Mouse (Mus musculus): ENCODE data around the gene Mlf2. TPM values are rescaled to one million over a fixed set of nuclear protein-coding genes. Genes with fewer than 3 reads are reported as not detected.

Gene Mlf2
- polyA plus RNA-seq, 1 experiment = 403 TPM

DNA sequence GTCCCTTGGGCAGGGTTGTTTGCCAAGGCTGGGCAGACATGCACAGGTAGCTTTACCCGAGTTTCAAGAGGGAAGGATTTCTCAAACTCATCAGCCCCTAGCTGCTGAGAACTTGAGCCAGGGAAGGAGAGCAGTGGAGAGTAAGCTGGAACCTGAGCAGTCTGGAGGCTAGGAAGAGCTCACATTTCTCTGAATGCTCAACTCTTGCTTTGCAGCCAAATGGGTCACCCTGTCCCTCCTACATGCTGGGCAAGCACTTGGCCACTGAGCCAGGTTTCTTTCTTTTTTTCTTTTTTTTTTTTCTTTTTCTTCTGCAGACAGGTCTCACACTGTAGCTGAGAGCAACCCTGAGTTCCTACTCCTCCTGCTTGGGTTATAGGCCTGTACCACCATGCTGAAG, 5.5 kb downstream of the Mlf2 start:
- H3K27ac ChIP-seq (ENCODE audit: insufficient read depth, low read depth, low read length) = no peak overlapping the region
- 61% methylated on average over 1 of the region's 1 CpGs for WGBS
- no peaks in the 10 kb centered on the region for H3K27me3 ChIP-seq (replicated peaks; ENCODE audit: control insufficient read depth, insufficient read depth, low read length)
- no peak for TF ChIP-seq POLR2A (IDR thresholded peaks at IDR 0.05; ENCODE audit: low read depth, low read length)
- no peak for TF ChIP-seq CTCF (conservative IDR thresholded peaks at IDR 0.05; ENCODE audit: insufficient read depth, insufficient read length, low read depth, low read length)
- H3K4me1 ChIP-seq (ENCODE audit: control insufficient read depth, insufficient read depth, low read length) = peaks cover 9% of the 10 kb centered on the region; the same call in 1 of the 2 replicates
- no peak for DNase-seq
- no peak overlapping the region for H3K4me3 ChIP-seq (ENCODE audit: insufficient read depth, low read depth, low read length)
- peaks cover 3% of the 10 kb centered on the region; the same call in 1 of the 2 replicates for H3K36me3 ChIP-seq (ENCODE audit: control insufficient read depth, insufficient read depth, low read length)

DNA sequence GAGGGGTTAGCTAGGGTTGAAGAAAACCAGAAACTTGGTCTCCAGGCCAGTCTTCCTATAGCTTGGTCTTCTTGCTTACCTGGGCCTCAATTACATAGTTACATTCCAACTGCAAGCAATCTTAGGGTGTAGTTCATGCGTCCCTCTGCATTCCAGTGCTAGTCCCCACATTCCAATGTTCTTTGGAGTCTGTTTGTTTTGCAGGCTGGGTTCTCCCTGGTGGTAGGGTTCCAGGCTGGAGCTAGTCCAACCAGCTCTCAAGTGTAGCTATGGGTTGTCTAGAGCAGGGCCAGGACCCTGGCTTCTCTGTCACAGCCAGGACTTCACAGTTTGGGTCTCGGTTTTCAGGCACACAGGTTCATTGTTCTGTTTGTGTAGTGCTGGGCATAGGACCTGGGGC, 6.3 kb downstream of the Mlf2 start:
- H3K27me3 ChIP-seq (replicated peaks; ENCODE audit: control insufficient read depth, insufficient read depth, low read length) = no peaks in the 10 kb centered on the region
- H3K4me1 ChIP-seq (ENCODE audit: control insufficient read depth, insufficient read depth, low read length) = peaks cover 4% of the 10 kb centered on the region; the same call in 1 of the 2 replicates
- TF ChIP-seq CTCF (conservative IDR thresholded peaks at IDR 0.05; ENCODE audit: insufficient read depth, insufficient read length, low read depth, low read length) = no peak
- TF ChIP-seq POLR2A (IDR thresholded peaks at IDR 0.05; ENCODE audit: low read depth, low read length) = no peak
- no peak overlapping the region for H3K27ac ChIP-seq (ENCODE audit: insufficient read depth, low read depth, low read length)
- WGBS = 69% methylated on average over 2 of the region's 2 CpGs
- peaks cover 3% of the 10 kb centered on the region; the same call in 1 of the 2 replicates for H3K36me3 ChIP-seq (ENCODE audit: control insufficient read depth, insufficient read depth, low read length)
- no peak overlapping the region for H3K4me3 ChIP-seq (ENCODE audit: insufficient read depth, low read depth, low read length)
- DNase-seq = no peak

DNA sequence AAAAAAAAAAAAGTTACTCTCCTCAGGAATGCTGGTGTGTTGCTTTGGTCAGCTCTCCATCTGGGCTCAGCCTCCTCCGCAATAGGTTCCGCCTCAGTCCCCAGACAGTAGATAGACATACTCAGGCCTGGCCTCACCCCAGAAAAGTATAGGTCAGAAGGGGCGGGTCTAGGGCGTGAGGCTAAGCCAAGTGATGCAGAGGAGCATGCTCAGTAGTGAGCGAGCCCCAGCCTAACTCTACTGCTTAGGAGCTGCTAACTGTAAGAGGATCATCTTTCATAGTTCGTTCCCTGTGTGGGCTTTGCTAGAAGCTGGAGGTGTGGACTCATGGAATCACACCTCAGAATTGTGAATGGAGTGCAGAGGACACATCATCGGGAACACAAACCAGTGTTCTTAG, 7.4 kb downstream of the Mlf2 start:
- 92% methylated on average over 7 of the region's 7 CpGs for WGBS
- Histone ChIP-seq H3K27me3 (replicated peaks; ENCODE audit: control insufficient read depth, insufficient read depth, low read length) (no peaks in the 10 kb centered on the region), H3K36me3 (ENCODE audit: control insufficient read depth, insufficient read depth, low read length) (peaks cover 3% of the 10 kb centered on the region; the same call in 1 of the 2 replicates), H3K4me3 (ENCODE audit: insufficient read depth, low read depth, low read length) (no peak overlapping the region), H3K4me1 (ENCODE audit: control insufficient read depth, insufficient read depth, low read length) (peaks cover 4% of the 10 kb centered on the region; the same call in 1 of the 2 replicates), H3K27ac (ENCODE audit: insufficient read depth, low read depth, low read length) (no peak overlapping the region)
- TF ChIP-seq POLR2A (IDR thresholded peaks at IDR 0.05; ENCODE audit: low read depth, low read length) (no peak), CTCF (conservative IDR thresholded peaks at IDR 0.05; ENCODE audit: insufficient read depth, insufficient read length, low read depth, low read length) (no peak)
- no peak for DNase-seq

DNA sequence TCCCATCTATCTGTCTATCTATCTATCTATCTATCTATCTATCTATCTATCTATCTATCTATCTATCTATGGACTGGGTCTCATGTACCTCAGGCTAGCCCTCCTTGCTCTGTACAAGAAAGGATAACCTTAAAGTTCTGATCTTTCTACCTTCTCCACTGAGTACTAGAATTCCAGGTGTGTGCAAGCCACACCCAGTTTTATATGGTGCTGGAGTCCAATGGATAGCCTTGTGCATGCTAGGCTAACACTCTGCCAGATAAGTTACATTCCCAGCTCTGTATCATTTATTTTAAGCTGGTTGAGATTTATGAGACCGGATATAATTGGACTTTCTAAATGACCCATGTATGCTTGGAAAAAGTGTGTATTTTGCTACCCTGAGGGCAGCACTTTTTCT, 10.5 kb downstream of the Mlf2 start:
- no peak for TF ChIP-seq POLR2A (IDR thresholded peaks at IDR 0.05; ENCODE audit: low read depth, low read length)
- TF ChIP-seq CTCF (conservative IDR thresholded peaks at IDR 0.05; ENCODE audit: insufficient read depth, insufficient read length, low read depth, low read length) = no peak
- Histone ChIP-seq H3K27ac (ENCODE audit: insufficient read depth, low read depth, low read length) (no peak overlapping the region), H3K4me3 (ENCODE audit: insufficient read depth, low read depth, low read length) (no peak overlapping the region), H3K36me3 (ENCODE audit: control insufficient read depth, insufficient read depth, low read length) (no peaks in the 10 kb centered on the region), H3K4me1 (ENCODE audit: control insufficient read depth, insufficient read depth, low read length) (no peaks in the 10 kb centered on the region), H3K27me3 (replicated peaks; ENCODE audit: control insufficient read depth, insufficient read depth, low read length) (no peaks in the 10 kb centered on the region)
- 96% methylated on average over 1 of the region's 1 CpGs for WGBS
- DNase-seq = no peak

DNA sequence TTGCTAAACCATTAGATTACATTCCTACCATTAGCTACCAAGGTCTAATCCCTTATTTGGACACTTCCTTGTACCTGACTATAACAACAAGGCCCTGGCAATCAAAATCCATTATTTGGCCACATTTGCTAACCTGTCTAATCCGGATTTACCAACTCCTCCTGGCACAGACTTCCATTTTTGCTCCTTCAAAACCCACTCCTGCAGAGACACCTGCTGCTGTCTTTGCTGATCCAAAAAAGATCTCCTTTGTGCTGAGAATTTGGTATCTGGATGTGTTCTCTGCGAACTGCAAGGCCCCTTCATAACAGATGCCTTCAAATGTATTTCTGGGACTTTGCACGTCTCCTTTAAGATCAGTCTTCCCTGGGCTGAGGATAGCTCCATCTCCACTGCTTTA, 12.3 kb downstream of the Mlf2 start:
- TF ChIP-seq CTCF (conservative IDR thresholded peaks at IDR 0.05; ENCODE audit: insufficient read depth, insufficient read length, low read depth, low read length) (no peak), POLR2A (IDR thresholded peaks at IDR 0.05; ENCODE audit: low read depth, low read length) (no peak)
- Histone ChIP-seq H3K4me3 (ENCODE audit: insufficient read depth, low read depth, low read length) (no peak overlapping the region), H3K27me3 (replicated peaks; ENCODE audit: control insufficient read depth, insufficient read depth, low read length) (no peaks in the 10 kb centered on the region), H3K27ac (ENCODE audit: insufficient read depth, low read depth, low read length) (no peak overlapping the region), H3K36me3 (ENCODE audit: control insufficient read depth, insufficient read depth, low read length) (no peaks in the 10 kb centered on the region), H3K4me1 (ENCODE audit: control insufficient read depth, insufficient read depth, low read length) (no peaks in the 10 kb centered on the region)
- WGBS = 91% methylated on average over 3 of the region's 3 CpGs
- no peak for DNase-seq

DNA sequence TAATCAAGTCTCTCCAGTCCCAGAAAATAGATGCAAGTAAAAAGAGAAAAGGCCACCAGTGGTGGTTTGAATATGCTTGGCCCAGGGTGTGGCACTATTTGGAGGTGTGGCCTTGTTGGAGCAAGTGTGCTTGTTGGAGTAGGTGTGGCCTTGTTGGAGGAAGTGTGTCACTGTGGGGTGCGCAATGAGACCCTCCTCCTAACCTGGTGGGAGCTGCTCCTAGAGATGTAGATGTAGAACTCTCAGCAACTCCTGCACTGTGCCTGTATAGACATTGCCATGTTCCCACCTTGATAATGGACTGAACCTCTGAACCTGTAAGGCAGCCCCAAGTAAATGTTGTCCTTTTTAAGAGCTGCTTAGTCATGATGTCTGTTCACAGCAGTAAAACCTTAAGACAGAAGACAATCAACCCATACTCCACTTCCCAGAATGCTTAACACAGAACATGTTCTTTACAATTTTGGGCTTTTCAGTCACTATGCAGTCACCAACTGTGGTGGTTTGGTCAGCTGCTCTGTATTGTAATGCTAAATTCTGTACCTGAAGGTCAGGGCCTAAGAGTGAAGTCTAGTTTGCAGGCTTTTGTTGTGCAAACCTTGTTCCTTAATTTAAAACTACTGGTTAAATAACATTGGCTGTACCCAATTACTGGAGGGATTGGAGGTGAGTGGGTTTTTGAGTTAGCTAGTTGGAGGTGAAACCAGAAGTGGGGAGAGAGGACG, 23.0 kb downstream of the Mlf2 start:
- no peak for DNase-seq
- TF ChIP-seq POLR2A (IDR thresholded peaks at IDR 0.05; ENCODE audit: low read depth, low read length) (no peak), CTCF (conservative IDR thresholded peaks at IDR 0.05; ENCODE audit: insufficient read depth, insufficient read length, low read depth, low read length) (no peak)
- Histone ChIP-seq H3K36me3 (ENCODE audit: control insufficient read depth, insufficient read depth, low read length) (no peaks in the 10 kb centered on the region; the same call in 1 of the 2 replicates), H3K4me1 (ENCODE audit: control insufficient read depth, insufficient read depth, low read length) (no peaks in the 10 kb centered on the region), H3K27ac (ENCODE audit: insufficient read depth, low read depth, low read length) (no peak overlapping the region), H3K4me3 (ENCODE audit: insufficient read depth, low read depth, low read length) (no peak overlapping the region), H3K27me3 (replicated peaks; ENCODE audit: control insufficient read depth, insufficient read depth, low read length) (no peaks in the 10 kb centered on the region)
- 93% methylated on average over 2 of the region's 2 CpGs for WGBS

DNA sequence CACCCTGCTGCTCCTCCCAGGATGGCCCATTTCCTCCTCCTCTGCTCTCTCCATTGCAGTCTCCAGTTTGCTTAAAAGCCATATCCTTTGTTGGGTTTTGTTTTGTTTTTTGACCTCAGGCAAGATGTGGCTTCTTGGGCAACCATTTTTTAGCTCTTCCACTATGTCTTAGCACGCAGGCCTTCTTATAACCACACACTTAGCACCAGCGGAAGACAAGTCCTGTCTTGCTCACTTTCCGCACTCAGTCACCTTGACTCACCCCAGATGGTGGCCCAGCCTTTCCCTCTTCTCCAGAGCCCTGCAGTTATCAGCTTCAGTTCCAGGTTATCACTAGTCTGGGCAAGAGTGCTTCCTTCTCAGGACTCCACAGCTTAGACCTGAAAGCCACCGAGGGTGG, 24.0 kb downstream of the Mlf2 start:
- 94% methylated on average over 4 of the region's 4 CpGs for WGBS

More for the DNA sequence above, 24.0 kb downstream of the Mlf2 start:
- TF ChIP-seq POLR2A (IDR thresholded peaks at IDR 0.05; ENCODE audit: low read depth, low read length) (no peak), CTCF (conservative IDR thresholded peaks at IDR 0.05; ENCODE audit: insufficient read depth, insufficient read length, low read depth, low read length) (no peak)
- H3K4me1 ChIP-seq (ENCODE audit: control insufficient read depth, insufficient read depth, low read length) = no peaks in the 10 kb centered on the region
- H3K4me3 ChIP-seq (ENCODE audit: insufficient read depth, low read depth, low read length) = no peak overlapping the region
- no peak for DNase-seq
- no peak overlapping the region for H3K27ac ChIP-seq (ENCODE audit: insufficient read depth, low read depth, low read length)
- H3K27me3 ChIP-seq (replicated peaks; ENCODE audit: control insufficient read depth, insufficient read depth, low read length) = no peaks in the 10 kb centered on the region
- H3K36me3 ChIP-seq (ENCODE audit: control insufficient read depth, insufficient read depth, low read length) = peaks cover 1% of the 10 kb centered on the region; the same call in 1 of the 2 replicates
